Mouse (Mus musculus) embryo, embryonic 11.5 days (tissue): ENCODE results near the gene Slc12a1.

Experiments used
- DNase-seq: peaks from one replicate; pipeline ENCODE4 v3.0.0-alpha.2; 2012; ENCODE audit warnings: low read depth, low spot score

Slc12a1 gene

DNA sequence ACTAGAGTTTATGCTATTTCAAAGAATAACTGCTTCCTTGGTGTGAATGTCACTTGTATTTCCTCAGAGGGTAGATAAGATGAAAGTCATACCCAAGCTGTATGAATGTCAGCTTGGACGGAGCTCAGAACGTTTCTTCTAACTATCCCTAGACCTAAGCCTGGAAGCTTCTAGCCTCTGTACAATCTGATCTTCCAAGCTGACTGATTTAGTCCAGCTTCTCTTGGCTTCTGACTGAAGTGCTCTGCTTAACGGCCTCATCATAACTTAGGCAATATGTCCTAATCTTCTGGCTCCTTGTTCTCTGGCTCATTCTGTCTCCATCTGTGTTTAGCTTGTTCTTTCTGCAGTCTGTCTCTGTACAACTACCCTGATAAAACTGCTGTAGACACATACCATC lies 102.3 kb downstream of the Slc12a1 start:
- DNase-seq = no peak

DNA sequence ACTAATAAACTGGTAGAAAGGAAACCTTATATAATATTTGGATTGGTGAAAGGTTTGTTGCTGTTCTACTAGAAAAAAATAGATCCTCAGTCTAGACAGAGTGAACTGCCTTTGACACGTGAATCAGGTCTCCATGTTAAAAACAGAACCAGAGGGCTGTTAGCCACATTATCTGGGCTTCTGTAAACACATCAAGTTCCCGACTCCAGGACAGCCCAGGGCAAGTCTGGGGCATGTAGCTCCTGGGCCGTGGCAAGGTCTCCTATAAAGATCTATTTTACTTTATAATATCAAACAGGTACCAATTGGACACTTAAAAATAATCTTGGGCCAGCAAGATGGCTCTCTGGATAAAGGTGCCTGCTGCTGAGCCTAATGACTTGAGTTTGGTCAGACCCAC lies 103.6 kb downstream of the Slc12a1 start:
- DNase-seq = no peak

DNA sequence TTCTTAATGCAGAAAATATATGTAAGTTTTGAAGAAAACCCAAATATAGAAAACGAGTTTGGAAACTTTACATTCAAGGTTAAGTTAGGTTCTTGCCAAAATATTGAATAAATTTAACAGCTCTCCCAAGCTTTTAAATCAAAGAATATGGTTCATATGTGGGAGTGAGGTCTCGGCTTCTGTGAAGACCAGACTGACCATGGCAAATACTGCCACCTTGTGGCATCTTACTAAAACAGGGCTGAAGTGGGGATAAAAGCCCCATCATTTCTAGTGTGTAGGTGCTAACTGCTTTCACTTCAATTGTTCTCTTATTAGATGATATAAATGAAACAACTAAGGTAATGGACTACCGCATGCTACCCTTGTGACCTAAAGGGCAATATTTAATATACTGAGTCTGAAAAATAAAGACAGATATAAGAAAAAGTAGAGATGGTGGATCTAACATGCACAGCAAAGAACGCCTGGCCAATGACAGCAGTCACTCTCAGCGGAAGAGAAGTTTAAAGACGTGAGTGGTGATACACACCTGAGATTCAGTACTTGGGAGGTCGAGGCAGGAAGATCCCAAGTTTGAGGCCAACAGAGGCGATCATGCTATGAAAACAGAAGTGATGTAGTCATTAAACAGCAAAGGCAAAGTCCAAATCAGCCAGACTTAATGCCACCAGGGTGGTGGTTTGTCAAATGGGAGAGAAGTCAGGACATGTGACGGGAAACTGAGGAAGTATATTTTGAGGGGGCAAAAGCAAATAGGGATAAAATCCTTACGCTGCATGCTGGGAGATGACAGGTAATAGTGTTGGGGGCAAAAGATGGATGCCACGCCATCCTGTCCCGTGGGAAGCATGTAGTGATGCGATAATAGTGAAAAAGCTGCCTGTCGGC lies 107.2 kb downstream of the Slc12a1 start:
- DNase-seq = peak; percentile 13

DNA sequence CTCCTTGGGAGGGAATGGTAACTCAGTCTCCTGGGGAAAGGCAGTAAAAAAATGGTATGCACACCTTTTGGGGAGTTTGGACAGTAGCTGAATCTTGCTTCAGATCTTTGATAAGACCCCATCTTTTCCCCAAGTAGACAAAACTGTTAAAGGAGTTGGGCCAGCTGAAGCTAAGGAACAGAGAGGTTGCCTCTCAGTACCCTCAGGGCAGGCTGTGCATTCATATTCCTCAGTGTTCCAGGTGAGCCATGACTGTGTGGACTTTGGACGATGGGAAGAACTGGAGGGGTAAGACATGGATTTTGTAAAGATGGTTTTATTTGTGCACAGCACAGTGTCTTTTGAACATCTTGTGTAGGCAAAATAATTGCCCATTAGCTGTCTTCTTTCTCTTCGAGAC lies 108.0 kb downstream of the Slc12a1 start:
- DNase-seq = no peak

DNA sequence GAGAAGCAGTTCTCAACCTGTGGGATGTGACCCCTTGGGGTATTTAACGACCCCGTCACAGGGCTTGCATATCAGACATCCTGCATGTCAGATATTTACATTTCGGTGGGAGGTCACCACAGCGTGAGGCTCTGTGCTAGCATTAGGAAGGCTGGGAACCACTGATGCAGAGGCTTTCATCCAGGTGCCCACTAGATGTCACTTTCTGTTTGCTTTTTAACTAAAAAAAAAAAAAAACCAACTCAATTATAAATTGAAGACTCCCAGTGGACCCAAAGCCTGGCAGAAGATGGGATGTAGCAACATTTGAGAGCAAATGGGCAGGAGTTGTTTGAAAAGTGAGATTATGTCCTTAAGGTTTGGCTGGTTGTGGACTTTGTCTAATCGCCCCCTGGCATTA lies 110.8 kb downstream of the Slc12a1 start:
- DNase-seq = no peak

DNA sequence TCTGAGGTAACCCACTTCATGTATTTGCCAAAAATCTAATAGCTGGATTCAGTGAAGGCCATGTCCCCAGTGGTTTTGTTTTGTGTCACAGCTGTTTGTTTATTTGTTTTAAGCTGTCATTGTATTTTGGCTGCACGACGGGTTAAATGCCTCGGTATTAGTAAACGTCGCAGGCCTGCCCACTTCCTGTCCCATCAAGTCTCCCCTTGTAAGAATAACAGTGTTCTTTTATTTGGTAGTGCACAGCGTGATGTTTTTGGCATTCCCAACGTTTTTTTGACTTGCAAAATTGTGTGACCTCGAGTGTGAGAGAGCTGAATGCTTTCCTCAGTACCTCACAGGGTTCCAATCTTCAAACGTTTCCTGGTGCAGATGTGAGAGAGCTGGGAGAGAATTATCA lies 111.4 kb downstream of the Slc12a1 start:
- DNase-seq = no peak

DNA sequence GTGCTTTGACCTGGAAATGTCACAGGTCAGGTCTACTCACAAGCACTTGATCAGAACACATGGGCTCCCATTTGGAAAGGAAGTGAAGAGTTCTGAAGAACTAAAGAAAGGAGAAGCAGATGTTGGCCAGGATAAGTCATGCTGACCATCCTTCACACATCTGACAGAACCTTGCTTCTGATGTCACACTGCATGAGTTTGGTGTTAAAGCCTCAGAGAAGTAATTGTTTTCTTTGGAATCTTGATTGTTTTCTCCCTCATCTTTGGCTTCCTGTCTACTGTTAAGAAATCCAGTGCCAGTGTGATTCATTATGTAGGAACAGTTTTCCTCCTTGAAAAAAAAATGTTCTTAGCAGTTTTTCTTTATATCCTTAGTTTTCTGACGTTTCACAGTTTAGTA lies 116.6 kb downstream of the Slc12a1 start:
- DNase-seq = no peak

DNA sequence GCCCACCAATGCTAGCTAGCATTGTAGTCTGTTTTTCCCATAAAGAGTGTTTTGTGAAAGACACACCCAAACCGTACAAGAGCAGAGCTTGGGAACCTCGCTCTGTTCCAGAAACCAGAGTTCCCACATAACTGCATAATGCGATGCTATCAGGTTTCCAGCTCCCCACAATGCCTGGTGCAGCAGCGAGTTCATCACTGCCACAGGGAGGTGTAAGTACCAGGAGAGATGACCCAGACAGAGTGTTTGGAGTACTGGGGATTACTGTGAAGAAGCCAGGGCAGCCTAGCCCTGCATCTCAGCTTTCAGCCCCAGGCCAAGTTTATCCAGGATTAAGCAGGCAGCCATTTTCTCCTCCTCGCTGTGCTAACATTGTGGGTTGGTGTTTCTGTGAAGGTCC lies 123.3 kb downstream of the Slc12a1 start:
- DNase-seq = no peak

DNA sequence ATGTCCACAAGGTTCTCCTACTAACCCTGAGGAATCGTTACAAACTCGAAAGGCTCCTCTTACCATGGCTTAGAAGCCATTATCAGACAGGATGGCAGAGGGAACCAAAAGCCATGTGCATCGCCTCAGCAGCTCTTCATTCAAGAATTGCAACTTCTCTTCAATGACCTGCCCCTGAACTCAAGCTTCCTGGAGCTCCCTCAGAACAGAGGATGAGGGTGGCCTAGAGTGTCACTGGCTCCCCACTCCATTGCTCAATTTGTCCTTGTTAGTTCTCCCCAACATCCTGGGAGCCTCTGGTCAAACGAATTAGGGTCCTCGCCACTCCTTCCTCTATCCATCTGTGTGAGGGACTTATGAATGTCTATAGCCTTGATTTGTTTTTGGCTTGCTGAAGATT lies 124.4 kb downstream of the Slc12a1 start:
- DNase-seq = no peak

DNA sequence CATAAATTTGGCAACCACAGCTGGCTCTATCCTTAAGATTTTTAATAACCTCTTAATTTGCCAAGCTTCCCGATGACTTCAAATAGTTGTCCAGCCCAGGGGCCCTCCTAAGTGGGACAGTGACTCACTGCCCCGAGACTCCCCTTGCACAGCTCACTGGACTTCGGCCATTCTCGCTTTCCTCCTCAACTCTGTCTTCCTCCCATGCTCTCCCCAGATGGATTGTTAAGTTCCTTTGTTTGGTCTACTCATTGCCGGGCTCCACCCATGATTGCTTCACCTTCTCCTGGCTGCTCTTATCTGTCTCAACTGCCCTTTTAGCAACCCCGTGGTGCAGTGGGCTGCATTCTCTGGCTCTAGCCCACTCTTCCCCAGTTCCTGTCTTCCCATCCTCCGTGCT lies 126.2 kb downstream of the Slc12a1 start:
- no peak for DNase-seq
